Mouse (Mus musculus) lung, postnatal 14 days (tissue): ENCODE results near the gene Alkbh1.
"Not testable (repeated sequence)": the region's sequence is repeated elsewhere in the genome, so short reads cannot be mapped to it uniquely, and the experiment has no call there.

Experiments
- DNase-seq: peaks from one replicate; pipeline ENCODE4 v3.0.0; 2021

Gene Alkbh1

GRCm38 (mm10) chr12:87443700-87444122, at the start of gene Alkbh1, which contains the start of gene Slirp:
Alkbh1 (minus strand) TSS chr12:87444017.
Slirp (plus strand) TSS chr12:87443896.
- peak; percentile 87 for DNase-seq

DNA sequence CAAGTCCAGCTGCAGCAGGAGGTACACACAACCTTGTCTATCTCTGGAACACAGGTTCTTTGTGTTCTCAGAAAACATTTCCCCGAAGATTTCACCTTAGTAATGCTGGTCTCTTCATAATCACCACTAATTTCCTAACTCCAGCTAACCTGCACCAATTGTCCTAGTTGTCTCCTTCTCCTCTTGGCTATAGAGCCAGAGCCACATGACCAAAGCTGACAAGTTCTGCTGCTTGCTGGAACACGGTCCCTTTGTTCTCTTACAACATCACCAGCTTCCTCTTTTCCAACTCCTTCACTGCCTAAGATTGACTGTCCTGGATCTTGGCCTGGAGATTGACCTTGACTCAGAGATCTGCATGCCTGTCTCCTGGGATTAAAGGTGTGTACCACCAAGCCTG, 44.9 kb upstream of the Alkbh1 start:
- DNase-seq = not testable (repeated sequence)

DNA sequence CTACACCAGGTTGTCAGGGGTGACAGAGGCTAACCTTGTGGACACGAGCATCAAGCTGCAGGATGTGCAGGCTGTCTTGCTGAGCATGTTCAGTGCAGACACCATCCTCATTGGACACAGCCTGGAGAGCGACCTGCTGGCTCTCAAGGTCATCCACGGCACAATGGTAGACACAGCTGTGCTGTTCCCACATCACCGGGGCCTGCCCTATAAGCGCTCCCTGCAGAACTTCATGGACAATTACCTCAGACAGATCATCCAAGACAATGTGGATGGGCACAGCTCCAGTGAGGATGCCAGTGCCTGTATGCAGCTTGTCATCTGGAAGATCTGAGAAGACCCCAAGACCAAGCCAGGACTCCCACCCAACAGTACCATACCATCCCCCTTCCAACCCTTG, 38.7 kb upstream of the Alkbh1 start:
- not testable (repeated sequence) for DNase-seq

DNA sequence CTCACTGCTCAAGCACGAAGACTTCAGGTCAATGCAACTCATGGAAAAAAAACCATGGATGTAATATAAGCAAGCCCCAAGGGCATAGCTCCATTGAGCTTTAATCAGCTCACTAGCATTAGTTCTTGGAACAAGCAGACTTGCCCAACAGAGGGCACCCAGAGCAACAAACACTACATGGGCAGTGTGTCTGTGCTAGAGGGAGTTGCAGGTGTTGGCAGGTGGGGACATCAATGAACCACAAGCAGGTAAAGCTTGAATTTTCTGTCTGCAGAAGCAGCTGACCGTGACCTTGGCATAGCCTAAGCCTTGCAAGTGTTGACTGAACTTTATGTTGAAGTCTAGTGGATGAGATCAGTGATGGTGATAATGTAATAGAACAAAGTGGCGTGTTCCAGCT, 30.9 kb upstream of the Alkbh1 start:
- DNase-seq = no peak

- peak; percentile 95 for DNase-seq
These were observed 28.4 kb upstream of the Alkbh1 start, which contains the start of gene Snw1 for GRCm38 (mm10) chr12:87471964-87472786. Snw1 (minus strand) TSS chr12:87472274.

- DNase-seq = no peak
These were observed 27.7 kb upstream of the Alkbh1 start for GRCm38 (mm10) chr12:87471421-87471963.

DNA sequence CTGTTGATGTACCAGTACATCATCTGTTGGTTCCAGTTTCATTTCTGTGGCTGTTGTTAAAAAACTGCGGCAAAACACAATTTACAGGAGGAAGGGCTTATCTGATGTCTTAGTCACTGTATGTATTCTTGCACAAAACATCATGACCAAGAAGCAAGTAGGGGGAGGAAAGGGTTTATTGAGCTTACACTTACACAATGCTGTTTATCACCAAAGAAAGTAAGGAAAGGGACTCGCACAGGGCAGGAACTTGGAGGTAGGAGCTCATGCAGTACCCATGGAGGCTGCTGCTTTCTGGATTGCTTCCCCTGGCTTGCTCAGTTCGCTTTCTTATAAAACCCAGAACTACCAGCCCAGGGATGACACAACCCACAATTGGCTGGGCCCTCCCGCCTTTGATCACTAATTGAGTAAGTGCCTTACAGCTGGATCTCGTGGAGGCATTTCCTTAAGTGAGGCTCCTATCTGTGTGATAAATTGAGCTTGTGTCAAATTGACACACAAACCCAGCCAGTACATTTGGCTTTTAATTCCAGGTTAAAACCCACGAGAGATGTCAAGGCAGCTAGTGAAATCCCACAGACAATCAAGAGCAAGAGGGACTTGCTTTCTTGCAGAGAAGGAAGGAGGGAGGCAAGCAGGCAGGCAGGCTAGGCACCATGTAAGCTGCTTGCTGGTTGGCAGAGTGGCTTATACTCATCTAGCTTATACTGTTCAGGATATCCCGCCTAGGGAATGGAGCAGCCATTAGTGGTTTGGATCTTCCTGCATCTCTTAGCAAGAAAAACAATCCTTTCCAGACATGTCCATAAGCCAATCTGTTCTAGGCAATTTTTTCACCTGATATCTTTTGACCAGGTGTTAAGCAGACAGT, 26.7 kb upstream of the Alkbh1 start:
- no peak for DNase-seq

GRCm38 (mm10) chr12:87464678-87465297, 21.0 kb upstream of the Alkbh1 start:
- DNase-seq = no peak

DNA sequence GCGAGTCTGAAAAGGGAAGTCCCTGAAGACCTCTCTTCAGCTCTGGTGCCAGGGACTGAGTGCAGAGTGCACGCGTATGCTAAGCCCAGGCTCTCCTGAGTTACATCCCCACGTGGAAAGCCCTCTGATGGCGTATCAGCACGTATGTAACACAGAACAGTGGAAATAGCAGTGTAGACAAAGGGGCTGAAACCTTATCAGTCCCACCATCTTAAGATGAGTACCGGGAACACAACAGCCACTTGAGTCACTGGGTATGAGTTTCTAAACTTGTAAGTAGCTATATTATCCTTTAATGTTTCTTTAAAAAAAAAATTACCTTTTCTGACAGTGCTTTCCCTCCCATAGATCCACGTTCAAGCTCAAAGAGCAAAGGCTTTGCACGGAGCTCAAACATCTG, 5.6 kb upstream of the Alkbh1 start:
- no peak for DNase-seq

DNA sequence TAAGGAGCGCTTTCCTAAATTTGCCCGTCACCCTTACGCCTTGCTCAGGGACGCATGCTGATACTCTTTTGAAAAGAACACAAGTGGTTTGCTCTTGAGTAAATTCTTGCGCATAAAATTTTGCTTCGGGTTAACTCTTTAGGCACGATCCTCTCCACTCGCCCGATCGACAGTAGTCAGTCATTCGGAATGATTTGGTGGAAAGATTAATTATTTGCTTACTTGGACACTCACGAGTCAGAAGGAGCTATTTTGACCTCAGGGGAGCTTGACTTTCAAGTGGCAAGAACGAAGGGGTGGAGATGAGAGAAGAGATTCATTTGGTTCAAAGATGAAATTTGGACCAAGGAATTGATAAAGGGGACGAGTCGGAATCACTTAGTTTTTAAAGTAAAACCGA, 394 bp upstream of the Alkbh1 start:
- no peak for DNase-seq

GRCm38 (mm10) chr12:87443115-87443699, 610 bp downstream of the Alkbh1 start:
- no peak for DNase-seq

DNA sequence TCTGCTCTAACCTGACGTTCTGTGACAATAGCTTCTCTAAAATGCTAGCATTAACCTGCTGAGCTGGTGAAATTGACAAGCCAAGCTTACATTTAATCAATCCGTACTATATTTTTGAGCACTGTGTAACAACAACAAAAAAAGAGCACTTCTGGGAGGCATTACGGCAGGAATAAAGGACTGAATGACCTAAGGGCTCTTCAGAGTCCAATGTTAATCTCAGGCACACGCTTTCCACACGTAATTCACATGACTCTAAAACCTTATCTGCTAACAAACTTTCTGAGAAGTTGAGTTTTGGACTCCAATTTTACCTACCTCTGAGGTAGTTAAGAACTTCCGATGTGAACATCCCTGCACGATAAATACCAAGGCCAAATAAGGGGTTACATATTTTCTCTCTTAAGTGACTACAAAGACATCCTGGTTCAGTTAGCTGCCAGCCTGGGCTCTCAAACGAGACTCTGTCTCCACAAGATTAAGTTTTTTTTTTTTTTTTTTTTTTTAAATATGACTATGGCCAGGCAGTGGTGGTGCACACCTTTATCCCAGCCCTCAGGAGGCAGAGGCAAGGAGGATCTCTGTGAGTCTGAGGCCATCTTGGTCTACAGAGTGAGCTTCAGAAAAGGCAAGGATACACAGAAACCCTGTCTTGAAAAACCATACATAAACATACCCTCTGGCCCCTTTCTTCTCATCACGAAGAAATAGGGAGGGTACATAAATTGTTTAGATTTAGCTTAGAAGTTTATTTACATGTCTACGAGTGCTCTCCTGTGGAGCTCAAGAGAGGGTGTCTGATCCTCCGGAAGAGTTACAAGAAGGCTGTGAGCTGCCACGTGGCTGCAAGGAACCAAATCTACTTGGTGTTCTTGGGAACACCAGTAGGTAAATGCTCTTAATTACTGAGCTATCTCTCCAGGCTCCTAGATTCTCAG, 1.4 kb downstream of the Alkbh1 start:
- DNase-seq = no peak

DNA sequence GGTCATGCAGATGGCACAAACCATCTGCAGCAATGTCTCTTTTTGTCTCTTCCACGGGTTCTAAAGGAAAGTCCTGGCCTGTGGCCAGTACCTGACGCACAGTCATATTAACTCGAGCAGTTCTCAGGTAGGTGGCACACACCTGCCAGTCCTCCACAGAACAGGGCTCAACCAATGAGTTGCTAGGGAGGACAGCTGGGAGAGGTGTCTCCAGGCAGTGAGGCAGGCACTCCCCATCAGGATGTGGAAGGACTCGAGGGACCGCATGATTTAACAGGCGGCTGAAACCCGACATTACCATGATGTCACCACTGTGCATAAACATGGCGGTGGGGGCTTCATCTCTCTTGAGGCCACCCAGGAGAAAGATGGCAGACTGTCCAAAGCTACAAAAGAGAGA, 14.9 kb downstream of the Alkbh1 start:
- DNase-seq = no peak

- no peak for DNase-seq
These were observed 15.5 kb downstream of the Alkbh1 start for GRCm38 (mm10) chr12:87428295-87428694.

DNA sequence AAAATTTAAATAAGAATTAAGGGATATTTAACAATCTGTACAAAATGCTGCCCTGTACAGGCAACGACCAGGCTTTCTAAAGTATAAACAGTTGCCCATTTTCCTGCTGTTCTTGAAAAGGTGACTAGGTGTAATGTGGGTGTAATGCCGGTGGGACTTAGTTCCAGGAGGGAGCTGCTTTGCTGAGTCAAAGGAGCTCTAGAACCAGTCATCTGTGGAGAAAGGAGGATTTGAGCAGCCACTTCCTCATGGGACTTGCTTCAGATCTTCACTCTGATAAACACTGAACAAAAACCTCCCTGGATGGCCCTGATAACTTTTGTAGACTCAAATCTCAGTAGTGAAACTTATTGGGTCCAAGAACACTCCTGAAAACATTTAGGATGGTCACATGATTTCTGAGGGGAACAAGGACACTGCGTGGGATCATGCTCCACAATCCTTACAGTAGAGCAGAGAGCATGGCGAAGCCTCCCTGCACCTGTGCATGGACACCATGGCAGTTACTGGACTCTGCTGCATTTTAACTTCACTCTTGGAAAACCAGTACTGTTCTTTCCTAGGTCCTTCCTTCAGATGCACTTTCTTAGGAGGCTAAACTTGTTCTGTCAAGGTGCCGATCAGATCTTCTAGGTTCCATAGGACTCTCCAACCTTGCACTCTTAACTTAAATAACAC, 17.3 kb downstream of the Alkbh1 start:
- DNase-seq = no peak

GRCm38 (mm10) chr12:87424516-87424915, 19.3 kb downstream of the Alkbh1 start:
- DNase-seq = no peak

- no peak for DNase-seq
These were observed 20.1 kb downstream of the Alkbh1 start for GRCm38 (mm10) chr12:87423700-87424099.

DNA sequence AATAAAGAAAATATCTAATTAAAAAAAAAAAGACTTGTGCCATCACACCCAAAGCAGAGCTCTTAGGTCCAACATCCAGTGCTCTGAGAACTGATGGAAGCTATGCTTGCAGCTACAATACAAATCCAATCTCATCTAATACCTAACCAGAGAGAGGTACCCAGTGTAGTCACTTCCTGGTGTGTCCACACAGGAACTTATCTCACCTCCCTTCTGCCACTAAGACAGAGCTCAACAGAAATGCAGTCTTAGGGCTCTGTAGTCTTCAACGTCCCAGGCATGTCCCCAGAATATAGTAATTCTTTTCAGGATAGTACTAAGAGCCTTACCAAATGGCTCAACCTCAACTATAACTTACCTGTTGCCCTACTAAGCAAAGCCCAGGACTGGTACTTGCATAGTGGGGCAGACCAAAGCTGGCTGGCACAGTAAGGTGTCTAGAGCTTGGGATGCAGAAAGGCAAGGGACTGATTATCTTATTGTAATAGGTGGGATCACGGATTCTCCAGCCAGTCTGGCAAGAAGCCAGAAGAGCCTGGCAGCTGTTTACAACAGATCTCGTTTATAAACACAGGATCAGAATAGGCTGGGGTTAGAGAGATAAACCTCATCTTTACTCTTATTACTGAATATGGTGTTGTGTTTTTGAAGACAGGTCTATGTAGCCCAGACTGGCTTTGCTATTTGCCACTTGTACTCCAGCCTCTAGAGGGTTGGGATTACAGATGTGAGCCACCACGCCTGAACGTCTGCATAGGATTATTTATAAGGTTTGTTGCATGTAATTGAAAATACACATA, 21.9 kb downstream of the Alkbh1 start:
- no peak for DNase-seq

- no peak for DNase-seq
These were observed 23.8 kb downstream of the Alkbh1 start for GRCm38 (mm10) chr12:87419974-87420485.

GRCm38 (mm10) chr12:87418921-87419320, 24.9 kb downstream of the Alkbh1 start:
- DNase-seq = no peak
